Mouse (Mus musculus) yolk sac, embryonic 10.5 days (tissue): ENCODE results near the gene Olfr648.

ENCODE experiments used
- DNase-seq: peaks from one replicate; pipeline ENCODE4 v3.0.0-alpha.2; 2017; ENCODE audit warnings: low spot score

Gene Olfr648

DNA sequence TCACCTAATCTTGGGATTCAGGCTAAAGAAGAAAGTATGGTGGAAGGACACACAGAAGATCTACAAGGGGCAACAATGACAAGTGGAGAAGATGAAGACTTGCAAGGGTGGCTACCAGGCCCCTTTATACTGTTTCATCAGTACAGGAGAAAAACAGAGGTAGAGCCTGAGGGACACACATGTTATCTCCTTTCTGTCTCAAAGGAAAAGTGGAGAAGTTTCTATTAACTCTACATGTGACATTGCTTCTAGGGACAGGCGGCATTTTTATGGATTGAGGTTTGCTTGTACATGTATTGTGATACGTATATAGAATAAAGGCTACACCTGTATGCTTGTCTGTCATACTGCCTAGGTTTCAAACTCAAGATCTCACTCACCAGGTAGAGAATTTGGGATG lies at the start of gene Olfr648:
TSS of gene Olfr648 (minus strand) at position 101 of the 400 bp plus-strand sequence.
- no peak for DNase-seq

GRCm38 (mm10) chr7:104231203-104231602 lies 48.0 kb upstream of the Olfr648 start:
- no peak for DNase-seq

DNA sequence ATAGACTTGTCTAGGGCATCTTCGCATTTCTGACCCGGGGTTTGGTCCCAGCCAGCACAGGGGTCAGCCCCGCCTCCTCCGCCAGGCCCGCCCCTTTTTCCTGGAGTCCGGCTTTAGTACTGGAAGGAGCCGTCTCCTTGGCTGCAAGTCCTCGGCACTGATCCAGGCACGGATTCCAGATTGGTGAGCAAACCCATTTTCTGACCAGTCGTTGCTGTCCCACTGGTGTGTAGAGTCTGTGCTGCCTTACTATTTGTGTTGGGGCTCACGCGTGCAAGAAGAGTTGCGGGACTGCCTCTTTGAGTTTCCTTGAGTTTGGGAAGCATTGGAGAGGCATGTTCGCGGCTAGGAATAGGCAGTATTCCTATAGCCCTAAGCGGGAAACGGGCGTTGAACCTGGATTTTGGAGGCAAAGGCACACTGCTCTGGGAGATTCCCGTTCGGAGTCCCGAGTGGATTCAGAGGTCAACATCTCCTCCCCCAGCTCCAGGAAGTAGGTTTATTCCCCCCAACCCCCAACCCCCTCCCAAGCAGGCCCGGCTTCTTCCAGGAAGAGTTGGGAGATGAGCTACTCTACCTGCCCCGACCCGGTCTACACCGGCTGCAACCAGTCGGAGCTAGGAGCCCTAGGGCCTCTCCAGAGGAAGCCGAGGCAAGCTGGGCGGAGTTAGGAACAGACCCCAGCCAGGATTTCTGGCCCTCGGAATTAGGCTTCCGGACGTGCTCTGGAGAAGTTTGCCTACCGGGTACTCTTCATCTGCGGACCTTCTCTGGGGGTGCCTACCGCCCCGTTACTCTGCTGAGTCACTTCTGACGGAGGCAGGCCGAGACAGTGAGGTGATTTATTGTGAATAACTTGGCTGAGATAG lies 35.7 kb upstream of the Olfr648 start, which contains the start of gene Trim6:
TSS of gene Trim6 (plus strand) at position 93 of the 869 bp plus-strand sequence.
- peak; percentile 91 for DNase-seq

DNA sequence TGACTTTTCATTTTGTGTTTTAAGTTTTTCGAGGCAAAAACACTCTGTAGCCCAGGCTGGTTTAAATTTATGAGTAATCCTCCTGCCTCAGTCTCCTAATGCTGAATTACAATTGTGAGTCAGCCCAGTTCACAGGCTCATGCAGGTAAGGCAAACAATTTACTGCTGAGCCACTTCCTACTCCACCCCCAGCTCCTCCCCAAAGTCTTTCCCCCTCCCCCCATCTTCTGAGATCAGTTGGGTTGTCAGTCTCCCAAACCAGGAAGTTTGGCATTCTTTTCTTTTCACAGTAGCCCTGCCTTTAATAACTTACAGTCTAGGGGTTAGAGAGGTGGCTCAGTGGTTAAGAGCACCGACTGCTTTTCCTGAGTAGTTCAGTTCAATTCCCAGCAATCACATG lies 34.7 kb upstream of the Olfr648 start:
- peak; percentile 71 for DNase-seq

DNA sequence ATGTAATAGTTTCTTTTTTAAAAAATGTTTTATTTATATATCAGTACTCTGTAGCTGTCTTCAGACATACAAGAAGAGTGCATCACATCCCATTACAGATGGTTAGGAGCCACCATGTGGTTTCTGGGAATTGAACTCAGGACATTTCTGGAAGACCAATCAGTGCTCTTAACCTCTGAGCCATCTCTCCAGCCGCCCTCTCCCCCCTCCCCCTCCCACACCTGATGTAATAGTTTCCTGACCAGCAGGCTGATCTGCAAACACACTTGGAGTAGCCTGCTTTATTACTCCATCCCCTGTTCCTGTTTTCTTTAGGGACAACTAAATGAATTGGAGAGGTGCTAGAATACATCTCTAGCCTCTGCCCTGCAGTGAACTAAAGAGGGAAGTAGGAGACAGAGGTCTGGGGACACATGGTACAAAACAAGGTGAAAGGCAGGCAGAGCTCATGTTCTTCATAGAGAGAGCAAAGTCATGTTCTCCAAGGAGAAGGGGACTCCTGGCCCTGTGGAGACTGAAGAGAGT lies 32.9 kb upstream of the Olfr648 start:
- peak; percentile 68 for DNase-seq

- DNase-seq, result no peak
Observed at GRCm38 (mm10) chr7:104206197-104206596, 23.0 kb upstream of the Olfr648 start.

- DNase-seq, result peak; percentile 64
Observed at GRCm38 (mm10) chr7:104199822-104200221, 16.6 kb upstream of the Olfr648 start.

DNA sequence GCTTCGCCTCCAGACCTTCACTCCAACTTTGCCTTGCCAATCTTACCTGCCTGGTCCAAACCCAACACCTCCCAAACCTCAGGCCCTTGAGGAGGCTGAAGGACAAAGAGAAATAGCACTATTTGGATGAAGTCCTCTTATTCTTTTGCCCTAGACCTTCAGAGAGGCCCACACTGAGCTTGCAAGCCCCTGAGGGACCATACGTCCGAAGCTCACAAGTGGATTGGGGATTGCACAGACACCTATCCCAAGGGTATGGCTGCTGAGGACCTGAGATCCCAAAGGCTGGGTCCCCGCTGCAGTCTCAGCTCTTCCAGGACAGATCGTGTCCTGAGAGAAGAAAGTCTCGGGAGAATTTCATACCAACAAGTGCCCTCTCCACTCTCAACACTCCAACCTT lies 12.7 kb upstream of the Olfr648 start, which contains the start of gene Olfr649:
TSS of gene Olfr649 (minus strand) at position 101 of the 400 bp plus-strand sequence.
- DNase-seq, result no peak

- no peak for DNase-seq
Observed at GRCm38 (mm10) chr7:104191275-104191674, 8.1 kb upstream of the Olfr648 start.

- no peak for DNase-seq
Observed at GRCm38 (mm10) chr7:104179074-104179473, 4.1 kb downstream of the Olfr648 start.

- no peak for DNase-seq
Observed at GRCm38 (mm10) chr7:104178422-104179054, 4.7 kb downstream of the Olfr648 start.

DNA sequence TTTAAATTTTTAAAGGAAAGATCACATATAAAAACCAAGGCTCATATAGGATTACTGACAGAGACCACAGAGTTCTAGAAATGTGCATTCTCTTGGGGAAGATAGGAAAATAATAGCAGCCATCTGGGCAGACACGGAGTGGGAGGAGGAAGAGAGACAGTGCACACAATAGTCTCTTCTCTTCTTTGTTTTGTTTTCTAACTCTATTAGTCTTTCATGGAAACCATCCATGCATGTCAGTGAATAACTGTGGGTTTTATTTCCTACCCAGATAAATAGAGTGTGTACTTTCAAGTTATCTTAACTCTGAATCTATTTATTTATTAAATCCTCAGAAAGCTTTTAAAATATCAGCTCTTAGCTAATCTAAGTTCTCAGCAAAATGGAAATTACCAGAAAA lies 8.1 kb downstream of the Olfr648 start:
- DNase-seq, result no peak

GRCm38 (mm10) chr7:104169634-104170204 lies 13.5 kb downstream of the Olfr648 start:
- no peak for DNase-seq

GRCm38 (mm10) chr7:104167105-104167504 lies 16.1 kb downstream of the Olfr648 start:
- DNase-seq, result no peak

- no peak for DNase-seq
Observed at GRCm38 (mm10) chr7:104150456-104150855, 32.7 kb downstream of the Olfr648 start, which contains the start of gene Ubqlnl. Gene Ubqlnl (minus strand): TSS chr7:104150556.

GRCm38 (mm10) chr7:104143179-104143578 lies 40.0 kb downstream of the Olfr648 start, which contains the start of gene Ubqln3:
Gene Ubqln3 (minus strand): TSS chr7:104143279.
- DNase-seq, result no peak

GRCm38 (mm10) chr7:104137305-104137704 lies 45.9 kb downstream of the Olfr648 start, which contains the start of gene Olfr643:
Gene Olfr643 (minus strand): TSS chr7:104137405.
- DNase-seq, result no peak

- no peak for DNase-seq
Observed at GRCm38 (mm10) chr7:104129726-104130125, 53.5 kb downstream of the Olfr648 start, which contains the start of gene Ubqln5. Gene Ubqln5 (minus strand): TSS chr7:104129826.
